Mouse (Mus musculus) liver, adult 2 months (tissue): Measurements from ENCODE around the gene Smad3. TPM values are rescaled to one million over a fixed set of nuclear protein-coding genes. Genes with fewer than 3 reads are reported as not detected.

Source experiments
- DNase-seq: peaks from one replicate; pipeline ENCODE4 v3.0.0-alpha.2; 2011; ENCODE audit warnings: low read depth, low spot score; ENCODE audit errors: extremely low read depth
- H3K27ac ChIP-seq: fragments of 200-500 bp; replicated peaks from 2 replicates; pipeline ENCODE4 v1.5.1; 2012; ENCODE audit warnings: low read depth, mild to moderate bottlenecking, control low read depth, inconsistent platforms, low read length; ENCODE audit not compliant: insufficient read depth
- H3K27me3 ChIP-seq: fragments of 200-500 bp; 2 replicates; pipeline ENCODE4 v1.6.1; 2012; ENCODE audit warnings: mild to moderate bottlenecking, moderate library complexity, low read length, inconsistent platforms; ENCODE audit not compliant: control insufficient read depth, insufficient read depth
- H3K36me3 ChIP-seq: fragments of 200-500 bp; 2 replicates; pipeline ENCODE4 v1.6.1; 2012; ENCODE audit warnings: low read length, inconsistent platforms; ENCODE audit not compliant: control insufficient read depth, insufficient read depth
- H3K4me1 ChIP-seq: fragments of 200-500 bp; 2 replicates; pipeline ENCODE4 v1.6.1; 2011; ENCODE audit warnings: low read length; ENCODE audit not compliant: control insufficient read depth, insufficient read depth
- H3K4me3 ChIP-seq: fragments of 200-500 bp; 2 replicates; pipeline ENCODE4 v1.5.1; 2011; ENCODE audit warnings: low read depth, mild to moderate bottlenecking, control low read depth, low read length, moderate library complexity; ENCODE audit not compliant: insufficient read depth
- H3K79me2 ChIP-seq: fragments of 200-500 bp; 2 replicates; pipeline ENCODE4 v1.6.1; 2012; ENCODE audit warnings: inconsistent platforms, mild to moderate bottlenecking, low read length, moderate library complexity; ENCODE audit not compliant: control insufficient read depth, insufficient read depth
- H3K9ac ChIP-seq: fragments of 200-500 bp; 2 replicates; pipeline ENCODE4 v1.6.1; 2012; ENCODE audit warnings: low read depth, mild to moderate bottlenecking, control low read depth, inconsistent platforms, low read length
- CTCF ChIP-seq: fragments of 200-500 bp; IDR thresholded peaks from 2 replicates; pipeline ENCODE4 v1.5.1; 2011; ENCODE audit warnings: low read depth, low read length, control low read depth
- POLR2A ChIP-seq: fragments of 200-500 bp; IDR thresholded peaks from 2 replicates; pipeline ENCODE4 v1.6.1; 2011; ENCODE audit warnings: low read length, control low read depth; ENCODE audit not compliant: insufficient read depth; ENCODE audit errors: extremely low read depth
- WGBS: fragments of 180-500 bp; shearing (Covaris S2); methylation state at CpG from one replicate; pipeline ENCODE4 v1.1.7; 2018; 5-methylcytosine and 5-hydroxymethylcytosine counted together
- polyA plus RNA-seq: library from polyadenylated mRNA; depleted of rRNA; stranded (reverse); fragments of >200 nt; gene quantifications from 2 replicates; pipeline ENCODE4 v1.2.3, GENCODE M21; 2012
- total RNA-seq: library from RNA; depleted of rRNA; stranded (reverse); fragments of >200 nt; gene quantifications from 2 replicates; pipeline ENCODE4 v1.2.3, GENCODE M21; 2014

The Smad3 gene
- total and polyA plus RNA-seq, 2 experiments, result 5.7 to 8.9 TPM

GRCm38 (mm10) chr9:63724750-63725149, 33.0 kb downstream of the Smad3 start:
- 92% methylated on average over 5 of the region's 5 CpGs for WGBS
- peaks cover 5% of the 10 kb centered on the region for H3K4me1 ChIP-seq

GRCm38 (mm10) chr9:63722918-63723317, 34.9 kb downstream of the Smad3 start:
- DNase-seq, result no peak
- no peak overlapping the region for H3K9ac ChIP-seq
- H3K27me3 ChIP-seq, result no peaks in the 10 kb centered on the region
- 97% methylated on average over 9 of the region's 9 CpGs for WGBS
- no peak overlapping the region for H3K27ac ChIP-seq
- H3K4me1 ChIP-seq, result peaks cover 5% of the 10 kb centered on the region
- H3K4me3 ChIP-seq, result no peak overlapping the region
- no peaks in the 10 kb centered on the region for H3K36me3 ChIP-seq
- H3K79me2 ChIP-seq, result peaks cover 13% of the 10 kb centered on the region; the same call in 1 of the 2 replicates
- TF ChIP-seq POLR2A (no peak), CTCF (no peak)

More at GRCm38 (mm10) chr9:63724750-63725149, 33.0 kb downstream of the Smad3 start:
- no peaks in the 10 kb centered on the region for H3K36me3 ChIP-seq
- DNase-seq, result no peak
- no peak overlapping the region for H3K9ac ChIP-seq
- H3K4me3 ChIP-seq, result no peak overlapping the region
- TF ChIP-seq CTCF (no peak), POLR2A (no peak)
- H3K79me2 ChIP-seq, result peaks cover 16% of the 10 kb centered on the region; the same call in 1 of the 2 replicates
- H3K27ac ChIP-seq, result no peak overlapping the region
- H3K27me3 ChIP-seq, result no peaks in the 10 kb centered on the region

GRCm38 (mm10) chr9:63722350-63722749, 35.4 kb downstream of the Smad3 start:
- Histone ChIP-seq H3K36me3 (no peaks in the 10 kb centered on the region), H3K27me3 (no peaks in the 10 kb centered on the region), H3K4me1 (peaks cover 5% of the 10 kb centered on the region), H3K9ac (no peak overlapping the region), H3K4me3 (no peak overlapping the region), H3K79me2 (peaks cover 13% of the 10 kb centered on the region; the same call in 1 of the 2 replicates), H3K27ac (no peak overlapping the region)
- WGBS, result 90% methylated on average over 7 of the region's 7 CpGs
- DNase-seq, result no peak
- TF ChIP-seq CTCF (no peak), POLR2A (no peak)

- Histone ChIP-seq H3K36me3 (no peaks in the 10 kb centered on the region), H3K79me2 (peaks cover 13% of the 10 kb centered on the region; the same call in 1 of the 2 replicates), H3K27ac (no peak overlapping the region), H3K4me3 (no peak overlapping the region), H3K9ac (no peak overlapping the region), H3K27me3 (no peaks in the 10 kb centered on the region), H3K4me1 (peaks cover 5% of the 10 kb centered on the region)
- DNase-seq, result no peak
- TF ChIP-seq POLR2A, result no peak
- TF ChIP-seq CTCF, result no peak
- 62% methylated on average over 8 of the region's 9 CpGs for WGBS
These were observed 36.1 kb downstream of the Smad3 start for GRCm38 (mm10) chr9:63721573-63722275.

- WGBS, result 65% methylated on average over 6 of the region's 6 CpGs
- no peak for TF ChIP-seq CTCF
- no peak for TF ChIP-seq POLR2A
- H3K4me1 ChIP-seq, result peaks cover 15% of the 10 kb centered on the region
These were observed 37.1 kb downstream of the Smad3 start for GRCm38 (mm10) chr9:63720715-63721114.

GRCm38 (mm10) chr9:63719770-63720440, 37.9 kb downstream of the Smad3 start:
- H3K27ac ChIP-seq, result no peak overlapping the region
- H3K4me1 ChIP-seq, result peaks cover 17% of the 10 kb centered on the region
- no peak overlapping the region for H3K4me3 ChIP-seq
- 65% methylated on average over 16 of the region's 16 CpGs for WGBS
- no peak for DNase-seq
- H3K36me3 ChIP-seq, result no peaks in the 10 kb centered on the region
- H3K9ac ChIP-seq, result no peak overlapping the region
- peaks cover 13% of the 10 kb centered on the region; the same call in 1 of the 2 replicates for H3K79me2 ChIP-seq
- TF ChIP-seq POLR2A (no peak), CTCF (no peak)
- H3K27me3 ChIP-seq, result no peaks in the 10 kb centered on the region

More at GRCm38 (mm10) chr9:63720715-63721114, 37.1 kb downstream of the Smad3 start:
- Histone ChIP-seq H3K9ac (no peak overlapping the region), H3K27ac (no peak overlapping the region), H3K36me3 (no peaks in the 10 kb centered on the region), H3K27me3 (no peaks in the 10 kb centered on the region), H3K4me3 (no peak overlapping the region), H3K79me2 (peaks cover 13% of the 10 kb centered on the region; the same call in 1 of the 2 replicates)
- DNase-seq, result no peak
